Mouse (Mus musculus) midbrain, postnatal 0 days (tissue): ENCODE data around the gene Gp1bb. TPM values are rescaled to one million over a fixed set of nuclear protein-coding genes. Genes with fewer than 3 reads are reported as not detected.

ENCODE experiments used
- ATAC-seq: fragments of 200-750 bp; cut with Nextera tagmentation; 2 replicates; pipeline ENCODE4 v1.8.0; 2017; ENCODE audit warnings: moderate number of reproducible peaks, mild to moderate bottlenecking, moderate TSS enrichment, moderate library complexity; ENCODE audit not compliant: low FRiP score
- DNase-seq: peaks from one replicate; pipeline ENCODE4 v3.0.0-alpha.2; 2015; ENCODE audit warnings: low spot score
- H3K27ac ChIP-seq: fragments of 300-500 bp; sonication (generic); 2 replicates; pipeline ENCODE4 v1.5.1; 2014; ENCODE audit warnings: low read depth, mild to moderate bottlenecking, low read length, mixed read lengths
- H3K27me3 ChIP-seq: fragments of 300-500 bp; sonication (generic); 2 replicates; pipeline ENCODE4 v1.6.1; 2014; ENCODE audit warnings: low read length, control low read depth, mixed read lengths; ENCODE audit not compliant: insufficient read depth
- H3K36me3 ChIP-seq: fragments of 300-500 bp; sonication (generic); 2 replicates; pipeline ENCODE4 v1.6.1; 2014; ENCODE audit warnings: low read length, control low read depth, mixed read lengths; ENCODE audit not compliant: insufficient read depth
- H3K4me1 ChIP-seq: fragments of 300-500 bp; sonication (generic); 2 replicates; pipeline ENCODE4 v1.6.1; 2014; ENCODE audit warnings: mild to moderate bottlenecking, control low read depth, antibody characterized with exemption, low read length, mixed read lengths; ENCODE audit not compliant: insufficient read depth
- H3K4me2 ChIP-seq: fragments of 300-500 bp; sonication (generic); 2 replicates; pipeline ENCODE4 v1.6.1; 2014; ENCODE audit warnings: low read depth, mild to moderate bottlenecking, low read length, mixed read lengths; ENCODE audit not compliant: poor library complexity, severe bottlenecking
- H3K4me3 ChIP-seq: fragments of 300-500 bp; sonication (generic); 2 replicates; pipeline ENCODE4 v1.5.1; 2014; ENCODE audit warnings: low read depth, mild to moderate bottlenecking, low read length, moderate library complexity
- H3K9ac ChIP-seq: fragments of 300-500 bp; sonication (generic); replicated peaks from 2 replicates; pipeline ENCODE4 v1.6.1; 2014; ENCODE audit warnings: mild to moderate bottlenecking, low read length, moderate library complexity, mixed read lengths; ENCODE audit not compliant: poor library complexity, severe bottlenecking
- H3K9me3 ChIP-seq: fragments of 300-500 bp; sonication (generic); 2 replicates; pipeline ENCODE4 v1.6.1; 2016; ENCODE audit warnings: low read length, control low read depth
- CTCF ChIP-seq: IDR thresholded peaks from 2 replicates; pipeline ENCODE4 v1.5.1; 2016; ENCODE audit warnings: antibody characterized with exemption, mild to moderate bottlenecking
- WGBS: fragments of 180-500 bp; shearing (Covaris S2); extraction: QIAGEN DNeasy Blood & Tissue Kit; methylation state at CpG from one replicate; pipeline ENCODE4 v1.1.7; 2014; 5-methylcytosine and 5-hydroxymethylcytosine counted together
- polyA plus RNA-seq: library from polyadenylated mRNA; unstranded; fragments of >200 nt; fragmentation: Nextera tagmentation; extraction: Ambion mirVana; gene quantifications from 2 replicates; pipeline ENCODE4 v1.2.1, GENCODE M21; 2015
- total RNA-seq: library from RNA; depleted of rRNA; stranded (reverse); fragments of >200 nt; gene quantifications from 2 replicates; pipeline ENCODE4 v1.2.3, GENCODE M21; 2014

Gene Gp1bb
- total and polyA plus RNA-seq, 2 experiments from 2014 or later = 11.6 to 28.6 TPM

- H3K9ac ChIP-seq = peak overlapping the region; percentile 98; the same call in 1 of the 2 replicates
- no peak for ATAC-seq
- H3K27me3 ChIP-seq = peaks cover 27% of the 10 kb centered on the region
- peaks cover 30% of the 10 kb centered on the region for H3K36me3 ChIP-seq
- H3K9me3 ChIP-seq = no peaks in the 10 kb centered on the region
- H3K27ac ChIP-seq = no peak overlapping the region
- WGBS = 55% methylated on average over 3 of the region's 3 CpGs
- no peak for DNase-seq
- no peak for TF ChIP-seq CTCF
- H3K4me1 ChIP-seq = peaks cover 13% of the 10 kb centered on the region; the same call in 1 of the 2 replicates
- H3K4me3 ChIP-seq = peak overlapping the region; percentile 90
- peak overlapping the region; percentile 92 for H3K4me2 ChIP-seq
Measured at GRCm38 (mm10) chr16:18627163-18627562, 5.0 kb upstream of the Gp1bb start.

DNA sequence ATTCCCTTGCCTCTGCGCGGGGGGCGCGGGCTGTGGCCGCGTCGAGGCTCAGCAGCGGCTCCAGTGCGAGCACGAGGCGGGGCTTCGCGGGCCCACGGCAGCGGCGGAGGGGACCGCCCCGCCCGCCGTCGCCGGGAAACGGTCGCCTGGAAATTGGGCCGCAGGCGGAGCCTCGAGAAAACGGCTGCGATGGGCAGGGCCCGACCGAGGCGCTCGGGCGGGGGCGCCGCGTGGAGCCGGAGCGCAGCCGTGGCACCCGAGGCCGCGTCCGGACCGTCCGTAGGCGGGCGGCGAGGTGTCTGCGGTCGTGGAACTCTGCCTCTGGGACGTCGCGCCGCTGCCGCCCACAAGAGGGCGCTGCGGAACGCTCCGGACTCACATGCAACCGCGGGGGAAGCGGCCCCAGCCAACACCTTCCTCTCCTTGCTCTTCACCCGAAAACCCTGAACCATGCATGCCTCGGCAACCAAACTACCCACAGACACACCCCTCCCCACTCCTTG, 4.2 kb upstream of the Gp1bb start, which contains the start of gene Gm49601:
Gene Gm49601 (minus strand): TSS at position 52 of the 503 bp plus-strand sequence.
- H3K4me1 ChIP-seq = peaks cover 13% of the 10 kb centered on the region; the same call in 1 of the 2 replicates
- H3K4me3 ChIP-seq = peak within 1 kb of the TSS; percentile 90
- peak; percentile 81 for DNase-seq
- peaks cover 30% of the 10 kb centered on the region for H3K36me3 ChIP-seq
- H3K27ac ChIP-seq = no peak within 1 kb of the TSS
- H3K9ac ChIP-seq = peak within 1 kb of the TSS; percentile 64
- peak within 1 kb of the TSS; percentile 92 for H3K4me2 ChIP-seq
- H3K9me3 ChIP-seq = no peaks in the 10 kb centered on the region
- peak; percentile 4; the same call in 1 of the 2 replicates for ATAC-seq
- peaks cover 32% of the 10 kb centered on the region for H3K27me3 ChIP-seq
- peak; percentile 81 for TF ChIP-seq CTCF
- 0% methylated on average over 43 of the region's 65 CpGs for WGBS

- WGBS = 16% methylated on average over 26 of the region's 26 CpGs
- Histone ChIP-seq H3K4me3 (peak overlapping the region; percentile 90), H3K27me3 (peaks cover 36% of the 10 kb centered on the region), H3K4me2 (peak overlapping the region; percentile 92), H3K4me1 (peaks cover 13% of the 10 kb centered on the region; the same call in 1 of the 2 replicates), H3K36me3 (peaks cover 30% of the 10 kb centered on the region), H3K9ac (peak overlapping the region; percentile 64), H3K27ac (no peak overlapping the region), H3K9me3 (no peaks in the 10 kb centered on the region)
- no peak for DNase-seq
- no peak for TF ChIP-seq CTCF
- no peak for ATAC-seq
Measured at GRCm38 (mm10) chr16:18625791-18626311, 3.6 kb upstream of the Gp1bb start.

GRCm38 (mm10) chr16:18625097-18625496, 2.9 kb upstream of the Gp1bb start:
- Histone ChIP-seq H3K4me3 (no peak overlapping the region), H3K4me1 (peaks cover 13% of the 10 kb centered on the region; the same call in 1 of the 2 replicates), H3K4me2 (no peak overlapping the region), H3K36me3 (peaks cover 30% of the 10 kb centered on the region), H3K27me3 (peaks cover 36% of the 10 kb centered on the region), H3K9me3 (no peaks in the 10 kb centered on the region), H3K9ac (no peak overlapping the region), H3K27ac (no peak overlapping the region)
- WGBS = 55% methylated on average over 14 of the region's 14 CpGs
- no peak for DNase-seq
- no peak for ATAC-seq
- TF ChIP-seq CTCF = no peak

DNA sequence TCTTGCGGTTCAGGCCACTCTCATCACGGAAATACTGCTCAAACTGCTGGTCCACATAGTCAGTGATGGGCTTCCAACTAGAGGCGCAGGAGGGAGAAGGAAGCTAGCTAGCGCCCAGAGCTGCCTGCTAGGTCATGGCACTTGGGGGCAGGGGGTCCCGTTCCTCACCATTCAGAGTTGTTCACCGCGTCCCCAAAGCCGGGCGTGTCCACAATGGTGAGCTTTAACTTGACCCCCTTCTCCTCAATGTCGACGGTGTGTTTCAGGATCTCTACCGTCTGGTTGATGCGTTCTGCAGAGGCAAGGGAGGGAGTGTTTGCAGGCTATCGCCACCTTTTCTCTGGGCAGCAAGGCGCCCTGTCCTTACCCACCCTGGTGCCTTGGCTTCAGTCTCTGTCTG, 2.4 kb upstream of the Gp1bb start:
- 47% methylated on average over 15 of the region's 15 CpGs for WGBS
- Histone ChIP-seq H3K4me3 (no peak overlapping the region), H3K4me1 (peaks cover 13% of the 10 kb centered on the region; the same call in 1 of the 2 replicates), H3K36me3 (peaks cover 30% of the 10 kb centered on the region), H3K9ac (no peak overlapping the region), H3K27me3 (peaks cover 36% of the 10 kb centered on the region), H3K4me2 (no peak overlapping the region), H3K9me3 (no peaks in the 10 kb centered on the region), H3K27ac (no peak overlapping the region)
- TF ChIP-seq CTCF = no peak
- ATAC-seq = no peak
- no peak for DNase-seq

- H3K9me3 ChIP-seq = no peaks in the 10 kb centered on the region
- WGBS = 44% methylated on average over 15 of the region's 15 CpGs
- peaks cover 13% of the 10 kb centered on the region; the same call in 1 of the 2 replicates for H3K4me1 ChIP-seq
- H3K36me3 ChIP-seq = peaks cover 30% of the 10 kb centered on the region
- ATAC-seq (no peak), DNase-seq (no peak)
- H3K27me3 ChIP-seq = peaks cover 40% of the 10 kb centered on the region
- no peak overlapping the region for H3K4me2 ChIP-seq
- H3K27ac ChIP-seq = no peak overlapping the region
- no peak overlapping the region for H3K4me3 ChIP-seq
- H3K9ac ChIP-seq = no peak overlapping the region
- TF ChIP-seq CTCF = no peak
Measured at GRCm38 (mm10) chr16:18623751-18624540, 1.7 kb upstream of the Gp1bb start.
